21 mouse cellular contexts compared by ENCODE assay signal in the genomic region with DNA sequence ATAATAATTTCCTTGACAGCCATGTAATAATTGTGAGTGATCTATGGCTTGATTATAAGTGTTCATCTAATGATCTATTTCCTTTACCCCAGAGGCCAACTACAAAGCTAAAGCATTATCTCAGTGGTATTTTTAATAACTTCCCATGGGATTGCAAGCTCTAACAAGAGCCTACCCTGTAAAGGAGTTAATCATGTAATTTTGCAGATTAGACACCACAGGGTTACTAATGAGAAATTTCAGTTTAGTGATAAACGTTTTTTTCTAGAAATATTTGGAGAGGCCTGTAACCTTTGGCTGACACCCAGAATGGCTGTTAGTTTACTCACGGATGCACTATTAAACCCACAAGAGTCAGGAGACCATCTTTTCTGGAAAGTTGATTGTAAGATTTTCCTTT.
A peak's percentile ranks its signal among the peaks of the same experiment; 100 is the strongest.
DNase-seq lines count a peak whose midpoint lies in the region; ATAC-seq and TF ChIP-seq lines count a peak whose summit lies in the region.
"Had no signal": no experiment of that assay in that cellular context is flagged by ENCODE, and none has a peak within 500 bp of the region (broad histone marks: within the 10 kb centered on the region; RNA-seq: fewer than 3 reads in every experiment).

No protein-coding gene starts in this region.

- H3K4me3 ChIP-seq in embryonic facial prominence, embryonic 14.5 days (ENCODE audit: low read depth, low read length), result no peak overlapping the region
- no peak overlapping the region for H3K4me3 ChIP-seq in embryonic facial prominence, embryonic 10.5 days
- no peak overlapping the region for H3K4me3 ChIP-seq in kidney, embryonic 16.5 days (ENCODE audit: low read length)
- no peak overlapping the region for H3K4me3 ChIP-seq in left cerebral cortex, adult 2 months
- H3K4me3 ChIP-seq: embryonic facial prominence, embryonic 13.5 days; forebrain, embryonic 15.5 days; hindbrain, embryonic 10.5 days; limb, embryonic 15.5 days; megakaryocyte, embryonic 14.5 days; midbrain, embryonic 15.5 days had no signal

- 49% methylated on average over 2 of the region's 2 CpGs for WGBS in embryonic facial prominence, embryonic 14.5 days
- 82% methylated on average over 2 of the region's 2 CpGs for WGBS in embryonic facial prominence, embryonic 10.5 days
- WGBS in kidney, embryonic 16.5 days, result 47% methylated on average over 2 of the region's 2 CpGs

- H3K4me2 ChIP-seq in embryonic facial prominence, embryonic 14.5 days (ENCODE audit: low read depth, low read length), result no peak overlapping the region
- H3K4me2 ChIP-seq in kidney, embryonic 16.5 days (replicated peaks; ENCODE audit: low read depth, low read length), result no peak overlapping the region
- H3K4me2 ChIP-seq: embryonic facial prominence, embryonic 13.5 days; forebrain, embryonic 15.5 days; limb, embryonic 15.5 days; midbrain, embryonic 15.5 days had no signal

- H3K9me3 ChIP-seq in embryonic facial prominence, embryonic 14.5 days (ENCODE audit: control insufficient read depth, low read length), result no peaks in the 10 kb centered on the region
- no peaks in the 10 kb centered on the region for H3K9me3 ChIP-seq in embryonic facial prominence, embryonic 10.5 days
- no peaks in the 10 kb centered on the region for H3K9me3 ChIP-seq in kidney, embryonic 16.5 days (ENCODE audit: low read length)
- H3K9me3 ChIP-seq: embryonic facial prominence, embryonic 13.5 days; forebrain, embryonic 15.5 days; hindbrain, embryonic 10.5 days; limb, embryonic 15.5 days; midbrain, embryonic 15.5 days had no signal

- no peak overlapping the region for H3K9ac ChIP-seq in embryonic facial prominence, embryonic 14.5 days (ENCODE audit: low read depth, low read length)
- no peak overlapping the region for H3K9ac ChIP-seq in kidney, embryonic 16.5 days (replicated peaks; ENCODE audit: low read length)
- H3K9ac ChIP-seq: embryonic facial prominence, embryonic 13.5 days; forebrain, embryonic 15.5 days; limb, embryonic 15.5 days; liver, postnatal 0 days; midbrain, embryonic 15.5 days had no signal

- no peak overlapping the region for H3K27ac ChIP-seq in embryonic facial prominence, embryonic 14.5 days (replicated peaks; ENCODE audit: low read depth, low read length)
- H3K27ac ChIP-seq in embryonic facial prominence, embryonic 10.5 days (replicated peaks), result no peak overlapping the region
- H3K27ac ChIP-seq in kidney, embryonic 16.5 days (ENCODE audit: low read length), result peak overlapping the region; percentile 55
- H3K27ac ChIP-seq in left cerebral cortex, adult 2 months, result no peak overlapping the region
- H3K27ac ChIP-seq: embryonic facial prominence, embryonic 13.5 days; forebrain, embryonic 15.5 days; hindbrain, embryonic 10.5 days; hindbrain, postnatal 0 days; limb, embryonic 15.5 days; midbrain, embryonic 15.5 days had no signal

- no peak for TF ChIP-seq CTCF in left cerebral cortex, adult 2 months (IDR thresholded peaks at IDR 0.05)

- DNase-seq in embryonic facial prominence, embryonic 14.5 days (ENCODE audit: low spot score), result peak; percentile 27
- no peak for DNase-seq in embryonic facial prominence, embryonic 10.5 days (ENCODE audit: low spot score)
- DNase-seq in lung, postnatal 14 days, result peak; percentile 8
- DNase-seq in lung, postnatal 4 days, result no peak
- no peak for DNase-seq in left cerebral cortex, adult 11 months (ENCODE audit: low spot score)
- no peak for DNase-seq in left cerebral cortex, adult 2 months (ENCODE audit: extremely low spot score in 1 of 2, low spot score in 2 of 2)
- DNase-seq: adrenal gland, postnatal 10 days; cerebellum, postnatal 10 days; gastrocnemius, postnatal 36 days; liver, postnatal 0 days; thymus, postnatal 36 days had no signal

- no peaks in the 10 kb centered on the region for H3K4me1 ChIP-seq in embryonic facial prominence, embryonic 14.5 days (ENCODE audit: control insufficient read depth, insufficient read depth, low read length)
- no peaks in the 10 kb centered on the region for H3K4me1 ChIP-seq in embryonic facial prominence, embryonic 10.5 days
- no peaks in the 10 kb centered on the region for H3K4me1 ChIP-seq in kidney, embryonic 16.5 days (ENCODE audit: insufficient read depth, low read length)
- H3K4me1 ChIP-seq: embryonic facial prominence, embryonic 13.5 days; forebrain, embryonic 15.5 days; hindbrain, embryonic 10.5 days; limb, embryonic 15.5 days; megakaryocyte, embryonic 14.5 days; midbrain, embryonic 15.5 days had no signal

- ATAC-seq in embryonic facial prominence, embryonic 14.5 days (ENCODE audit: low read depth), result peak; percentile 80; the same call in 1 of the 2 replicates
- ATAC-seq in kidney, embryonic 16.5 days (ENCODE audit: low FRiP score, low TSS enrichment), result peak; percentile 70
- no peak for ATAC-seq in megakaryocyte, adult 5-6 weeks (ENCODE audit: poor library complexity, severe bottlenecking)
- ATAC-seq: forebrain, embryonic 15.5 days; hindbrain, postnatal 0 days; liver, postnatal 0 days; midbrain, embryonic 15.5 days; Patski had no signal

- H3K27me3 ChIP-seq in embryonic facial prominence, embryonic 14.5 days (replicated peaks; ENCODE audit: control insufficient read depth, insufficient read depth, low read length), result no peaks in the 10 kb centered on the region
- no peaks in the 10 kb centered on the region for H3K27me3 ChIP-seq in embryonic facial prominence, embryonic 10.5 days (replicated peaks; ENCODE audit: low read depth, poor library complexity, severe bottlenecking)
- no peaks in the 10 kb centered on the region for H3K27me3 ChIP-seq in kidney, embryonic 16.5 days (ENCODE audit: insufficient read depth, low read length)
- H3K27me3 ChIP-seq: embryonic facial prominence, embryonic 13.5 days; forebrain, embryonic 15.5 days; limb, embryonic 15.5 days; megakaryocyte, embryonic 14.5 days; midbrain, embryonic 15.5 days had no signal

- H3K36me3 ChIP-seq in embryonic facial prominence, embryonic 14.5 days (ENCODE audit: control insufficient read depth, insufficient read depth, low read length), result no peaks in the 10 kb centered on the region
- H3K36me3 ChIP-seq in embryonic facial prominence, embryonic 10.5 days (replicated peaks), result no peaks in the 10 kb centered on the region
- no peaks in the 10 kb centered on the region for H3K36me3 ChIP-seq in kidney, embryonic 16.5 days (ENCODE audit: insufficient read depth, low read length)
- H3K36me3 ChIP-seq: embryonic facial prominence, embryonic 13.5 days; forebrain, embryonic 15.5 days; hindbrain, embryonic 10.5 days; limb, embryonic 15.5 days; midbrain, embryonic 15.5 days had no signal

- intact Hi-C loops in left cerebral cortex, adult 2 months (cut with DNase I), result no loop called here

Comparison
In these comparisons a context has a peak if more than half of its experiments do, and no peak if none do; other contexts are left out.
1. DNase-seq: peak in embryonic facial prominence, embryonic 14.5 days (single experiment) and lung, postnatal 14 days (single experiment); none in embryonic facial prominence, embryonic 10.5 days (single experiment), lung, postnatal 4 days (0 of 2), left cerebral cortex, adult 11 months (single experiment) and left cerebral cortex, adult 2 months (0 of 2).